Mouse (Mus musculus): ENCODE results near the gene Pramef20. TPM values are rescaled to one million over a fixed set of nuclear protein-coding genes. Genes with fewer than 3 reads are reported as not detected.

Pramef20 gene
- polyA plus RNA-seq, 1 experiment from 2014 or later = not detected

Other genes with a start within 250 kb of the Pramef20 start
- not detected in 2 replicates for gene Oog3, start 215.3 kb downstream of the Pramef20 start, polyA plus RNA-seq (2015; fragmentation: Nextera tagmentation; extraction: Ambion mirVana)
- not detected in 2 replicates for gene Oog2, start 187.2 kb downstream of the Pramef20 start, polyA plus RNA-seq (2015; fragmentation: Nextera tagmentation; extraction: Ambion mirVana)
- gene C87977, start 164.6 kb downstream of the Pramef20 start, polyA plus RNA-seq (2015; fragmentation: Nextera tagmentation; extraction: Ambion mirVana) = not detected in 2 replicates
- gene Pramel5, start 97.4 kb downstream of the Pramef20 start, polyA plus RNA-seq (2015; fragmentation: Nextera tagmentation; extraction: Ambion mirVana) = not detected in 2 replicates
- not detected in 2 replicates for gene Gm13128, start 47.7 kb downstream of the Pramef20 start, polyA plus RNA-seq (2015; fragmentation: Nextera tagmentation; extraction: Ambion mirVana)
- gene Gm13119, start 20.0 kb downstream of the Pramef20 start, polyA plus RNA-seq (2015; fragmentation: Nextera tagmentation; extraction: Ambion mirVana) = not detected in 2 replicates
- gene Pramef12, start 30.5 kb upstream of the Pramef20 start, polyA plus RNA-seq (2015; fragmentation: Nextera tagmentation; extraction: Ambion mirVana) = not detected in 2 replicates
- gene 1700012P22Rik, start 60.8 kb upstream of the Pramef20 start, polyA plus RNA-seq (2015; fragmentation: Nextera tagmentation; extraction: Ambion mirVana) = not detected in 2 replicates
- not detected in 2 replicates for gene Gm9944, start 75.4 kb upstream of the Pramef20 start, polyA plus RNA-seq (2015; fragmentation: Nextera tagmentation; extraction: Ambion mirVana)
- gene Aadacl3, start 85.8 kb upstream of the Pramef20 start, polyA plus RNA-seq (2015; fragmentation: Nextera tagmentation; extraction: Ambion mirVana) = not detected in 2 replicates
- gene 9430007A20Rik, start 141.9 kb upstream of the Pramef20 start, polyA plus RNA-seq (2015; fragmentation: Nextera tagmentation; extraction: Ambion mirVana) = not detected in 2 replicates
- gene Gm13124, start 187.2 kb upstream of the Pramef20 start, polyA plus RNA-seq (2015; fragmentation: Nextera tagmentation; extraction: Ambion mirVana) = not detected in 2 replicates
- gene Aadacl4, start 235.8 kb upstream of the Pramef20 start, polyA plus RNA-seq (2015; fragmentation: Nextera tagmentation; extraction: Ambion mirVana) = not detected in 2 replicates